Mouse (Mus musculus) lung, adult 2 months (tissue): ENCODE measurements at regions not wholly inside any gene's neighbourhood (a gene's known extent, or its start where the extent isn't known, plus 50 kb on each side); places are given as distances from the start of the nearest gene placed in this dataset.

Experiments
- CTCF ChIP-seq: fragments of 200-500 bp; IDR thresholded peaks from 2 replicates; pipeline ENCODE4 v1.5.1; 2011; ENCODE audit warnings: mild to moderate bottlenecking, low read length, control low read depth; ENCODE audit not compliant: insufficient read depth
- POLR2A ChIP-seq: fragments of 200-500 bp; IDR thresholded peaks from 2 replicates; pipeline ENCODE4 v1.6.1; 2011; ENCODE audit warnings: low read depth, mild to moderate bottlenecking, control low read depth, low read length, borderline replicate concordance; ENCODE audit errors: extremely low read depth

DNA sequence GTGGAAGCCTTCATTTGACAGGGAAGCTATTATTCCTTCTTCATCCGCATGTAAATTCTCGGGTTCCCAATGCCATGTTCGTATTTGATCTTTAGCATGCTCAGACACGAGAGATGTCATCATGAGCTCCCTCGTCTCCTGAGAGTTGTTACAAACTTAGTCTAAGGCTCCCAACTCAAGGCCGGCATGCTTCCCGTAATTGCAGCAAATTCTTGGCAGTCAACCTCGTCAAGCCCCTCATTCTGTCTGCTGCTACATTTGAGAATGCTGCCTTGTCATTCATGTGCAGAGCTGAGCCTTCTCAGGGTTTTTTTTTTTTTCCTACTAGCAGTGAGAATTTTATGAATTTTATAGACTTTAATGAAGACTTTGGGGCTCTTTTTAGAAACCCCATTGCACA lies 268.3 kb upstream of the Cwc22 start:
- TF ChIP-seq CTCF (no peak), POLR2A (no peak)
